Mouse (Mus musculus) T-cell, adult 2 months (primary cell): ENCODE data around the gene Ahctf1.
A peak's percentile ranks its signal among the peaks of the same experiment; 100 is the strongest.
"Not testable (repeated sequence)": the region's sequence is repeated elsewhere in the genome, so short reads cannot be mapped to it uniquely, and the experiment has no call there.

Source experiments
- DNase-seq: peaks from one replicate; pipeline ENCODE4 v3.0.0; 2022; ENCODE audit warnings: low spot score

Ahctf1 gene

GRCm38 (mm10) chr1:179804140-179804881, 831 bp upstream of the Ahctf1 start:
- no peak for DNase-seq

GRCm38 (mm10) chr1:179802610-179803512, 619 bp downstream of the Ahctf1 start, which contains the start of gene Gm10518:
Gm10518 (plus strand) TSS chr1:179803376.
- no peak for DNase-seq

GRCm38 (mm10) chr1:179798794-179799193, 4.7 kb downstream of the Ahctf1 start:
- no peak for DNase-seq

- DNase-seq: no peak
These were observed 16.2 kb downstream of the Ahctf1 start for GRCm38 (mm10) chr1:179787281-179787680.

GRCm38 (mm10) chr1:179785502-179785901, 18.0 kb downstream of the Ahctf1 start:
- no peak for DNase-seq

- DNase-seq: no peak
These were observed 19.4 kb downstream of the Ahctf1 start for GRCm38 (mm10) chr1:179784098-179784497.

GRCm38 (mm10) chr1:179776831-179777230, 26.6 kb downstream of the Ahctf1 start:
- no peak for DNase-seq

GRCm38 (mm10) chr1:179760553-179760952, 42.9 kb downstream of the Ahctf1 start:
- DNase-seq: no peak

GRCm38 (mm10) chr1:179760086-179760485, 43.4 kb downstream of the Ahctf1 start:
- no peak for DNase-seq

- no peak for DNase-seq
These were observed 47.0 kb downstream of the Ahctf1 start for GRCm38 (mm10) chr1:179756477-179756876.

- no peak for DNase-seq
These were observed 50.5 kb downstream of the Ahctf1 start for GRCm38 (mm10) chr1:179753006-179753405.

- DNase-seq: no peak
These were observed 51.2 kb downstream of the Ahctf1 start for GRCm38 (mm10) chr1:179752276-179752675.

GRCm38 (mm10) chr1:179745171-179745570, 58.3 kb downstream of the Ahctf1 start, which contains the start of gene Kif28:
Kif28 (minus strand) TSS chr1:179745271.
- no peak for DNase-seq

GRCm38 (mm10) chr1:179743593-179744193, 59.8 kb downstream of the Ahctf1 start:
- DNase-seq: no peak

GRCm38 (mm10) chr1:179736483-179736882, 67.0 kb downstream of the Ahctf1 start:
- no peak for DNase-seq

- DNase-seq: peak; percentile 60
These were observed 68.7 kb downstream of the Ahctf1 start for GRCm38 (mm10) chr1:179734500-179735474.

GRCm38 (mm10) chr1:179731391-179731790, 72.1 kb downstream of the Ahctf1 start:
- DNase-seq: no peak

- DNase-seq: no peak
These were observed 74.8 kb downstream of the Ahctf1 start for GRCm38 (mm10) chr1:179728661-179729060.

GRCm38 (mm10) chr1:179722811-179723469, 80.5 kb downstream of the Ahctf1 start:
- DNase-seq: no peak

- DNase-seq: no peak
These were observed 87.7 kb downstream of the Ahctf1 start for GRCm38 (mm10) chr1:179715786-179716185.

GRCm38 (mm10) chr1:179715289-179715688, 88.2 kb downstream of the Ahctf1 start:
- not testable (repeated sequence) for DNase-seq
